Mouse (Mus musculus): ENCODE data around the gene Olfr1153.

DNA sequence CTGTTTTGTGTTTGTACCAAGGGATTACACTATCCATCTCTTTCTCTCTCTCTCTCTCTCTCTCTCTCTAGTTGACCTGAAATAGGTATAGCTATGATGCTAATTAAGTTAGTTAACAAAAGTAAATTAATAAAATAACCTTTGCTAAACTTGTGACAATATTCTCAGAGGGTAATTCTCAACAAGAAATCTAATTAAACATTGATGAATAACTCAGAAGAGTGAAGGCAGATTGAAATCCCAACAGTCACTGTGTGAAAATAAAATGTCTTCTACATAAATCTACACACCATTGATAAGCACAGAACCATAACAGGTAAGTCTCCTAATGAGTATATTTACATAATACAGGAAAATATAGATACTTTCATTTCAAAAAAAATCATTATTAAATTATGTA is 28.6 kb upstream of the Olfr1153 start, which contains the start of gene Olfr1152:
- TF ChIP-seq CTCF (IDR thresholded peaks at IDR 0.05; ENCODE audit: low read depth) (no peak), EP300 (optimal IDR thresholded peaks at IDR 0.05) (no peak)

All from stomach, postnatal 0 days (tissue).